In the genomic region with DNA sequence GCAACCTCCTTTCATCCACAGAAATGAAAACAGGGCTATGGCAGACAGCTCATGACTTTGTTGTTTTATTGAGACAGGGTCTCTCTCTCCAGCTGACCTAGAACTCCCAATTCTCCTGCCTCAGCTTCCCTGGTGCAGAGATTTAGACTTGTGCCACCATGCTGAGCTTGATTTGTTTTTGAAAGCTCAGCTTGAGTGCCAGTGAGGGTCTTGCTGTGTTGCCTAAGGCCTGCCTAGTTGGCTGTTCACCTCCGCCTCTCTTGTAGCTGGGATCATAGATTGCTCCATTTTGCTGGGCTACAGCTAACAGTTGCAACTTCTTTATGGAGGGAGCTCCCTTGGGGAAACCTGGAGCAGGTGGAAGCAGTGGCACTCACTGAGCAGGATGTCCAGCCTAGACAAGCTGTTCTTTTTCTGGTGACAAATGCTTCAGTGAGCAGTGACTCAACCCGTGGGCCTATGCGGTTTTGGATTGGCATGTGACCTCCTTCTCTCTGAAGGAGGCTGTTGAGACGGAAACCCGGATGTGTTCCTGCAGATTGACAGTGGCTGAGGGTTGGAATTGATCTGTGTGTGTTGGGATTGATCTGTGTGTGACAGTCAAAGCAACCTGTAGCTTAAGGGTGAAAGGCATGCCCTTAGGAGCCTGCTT, we compare ENCODE assay signal across 8 mouse cellular contexts.
DNase-seq lines count a peak whose midpoint lies in the region; ATAC-seq lines count a peak whose summit lies in the region.

No protein-coding gene starts in this region.

- H3K4me3 ChIP-seq in heart, embryonic 13.5 days: no peak overlapping the region
- peak overlapping the region; percentile 58 for H3K4me3 ChIP-seq in hindbrain, embryonic 10.5 days
- no peak overlapping the region; the same call in 1 of the 2 replicates for H3K4me3 ChIP-seq in neural tube, embryonic 15.5 days (replicated peaks)

- no peak for ATAC-seq in heart, embryonic 13.5 days (ENCODE audit: extremely low read depth, insufficient number of reproducible peaks, low FRiP score, low TSS enrichment)
- 0 out of 2 replicates have a peak, but pooled peaks have one; percentile 21 for ATAC-seq in neural tube, embryonic 15.5 days (ENCODE audit: low FRiP score)
- ATAC-seq in CD4-positive, CD25-positive, alpha-beta regulatory T cell, adult 4 months: no peak

- H3K4me2 ChIP-seq in heart, embryonic 13.5 days: peak overlapping the region; percentile 85; the same call in 1 of the 2 replicates
- peak overlapping the region; percentile 94 for H3K4me2 ChIP-seq in neural tube, embryonic 15.5 days

- 36% methylated on average over 5 of the region's 5 CpGs for WGBS in heart, embryonic 13.5 days
- WGBS in hindbrain, embryonic 10.5 days: 32% methylated on average over 5 of the region's 5 CpGs
- 46% methylated on average over 5 of the region's 5 CpGs for WGBS in neural tube, embryonic 15.5 days

- no peak for DNase-seq in heart, postnatal 14 days
- peak; percentile 5 for DNase-seq in 3T3-L1 (ENCODE audit: low read depth, low spot score)
- peak; percentile 38 for DNase-seq in cerebellum, adult 8-10 months
- DNase-seq in hindbrain, embryonic 10.5 days (ENCODE audit: low spot score): peak; percentile 26
- no peak for DNase-seq in gastrocnemius, adult 18-20 months (ENCODE audit: low spot score)

- H3K27me3 ChIP-seq in heart, embryonic 13.5 days (replicated peaks): no peaks in the 10 kb centered on the region
- H3K27me3 ChIP-seq in hindbrain, embryonic 10.5 days (ENCODE audit: insufficient read depth, poor library complexity, severe bottlenecking): no peaks in the 10 kb centered on the region
- H3K27me3 ChIP-seq in neural tube, embryonic 15.5 days (replicated peaks): 0 out of 2 replicates have a peak, but pooled peaks cover 5% of the 10 kb centered on the region

- H3K27ac ChIP-seq in heart, embryonic 13.5 days (replicated peaks): no peak overlapping the region
- peak overlapping the region; percentile 90 for H3K27ac ChIP-seq in hindbrain, embryonic 10.5 days
- no peak overlapping the region for H3K27ac ChIP-seq in neural tube, embryonic 15.5 days (replicated peaks)

- no peak overlapping the region for H3K9ac ChIP-seq in heart, embryonic 13.5 days
- no peak overlapping the region for H3K9ac ChIP-seq in neural tube, embryonic 15.5 days (replicated peaks)

- intact Hi-C loops in heart, postnatal 14 days (cut with DNase I): no loop called here

- peaks cover 4% of the 10 kb centered on the region; the same call in 1 of the 2 replicates for H3K9me3 ChIP-seq in heart, embryonic 13.5 days
- peaks cover 5% of the 10 kb centered on the region; the same call in 1 of the 2 replicates for H3K9me3 ChIP-seq in hindbrain, embryonic 10.5 days
- no peaks in the 10 kb centered on the region for H3K9me3 ChIP-seq in neural tube, embryonic 15.5 days (replicated peaks)

- no peaks in the 10 kb centered on the region for H3K36me3 ChIP-seq in heart, embryonic 13.5 days
- no peaks in the 10 kb centered on the region for H3K36me3 ChIP-seq in hindbrain, embryonic 10.5 days
- H3K36me3 ChIP-seq in neural tube, embryonic 15.5 days: no peaks in the 10 kb centered on the region

- 0 out of 2 replicates have a peak, but pooled peaks cover 3% of the 10 kb centered on the region for H3K4me1 ChIP-seq in heart, embryonic 13.5 days
- peaks cover 21% of the 10 kb centered on the region for H3K4me1 ChIP-seq in hindbrain, embryonic 10.5 days (replicated peaks)
- H3K4me1 ChIP-seq in neural tube, embryonic 15.5 days: peaks cover 7% of the 10 kb centered on the region; the same call in 1 of the 2 replicates

Comparison
In these comparisons a context has a peak if more than half of its experiments do, and no peak if none do; other contexts are left out.
1. DNase-seq: peak in 3T3-L1 (single experiment), cerebellum, adult 8-10 months (single experiment) and hindbrain, embryonic 10.5 days (single experiment); none in heart, postnatal 14 days (0 of 2) and gastrocnemius, adult 18-20 months (single experiment).